ENCODE assay signal across 9 mouse cellular contexts in the genomic region with DNA sequence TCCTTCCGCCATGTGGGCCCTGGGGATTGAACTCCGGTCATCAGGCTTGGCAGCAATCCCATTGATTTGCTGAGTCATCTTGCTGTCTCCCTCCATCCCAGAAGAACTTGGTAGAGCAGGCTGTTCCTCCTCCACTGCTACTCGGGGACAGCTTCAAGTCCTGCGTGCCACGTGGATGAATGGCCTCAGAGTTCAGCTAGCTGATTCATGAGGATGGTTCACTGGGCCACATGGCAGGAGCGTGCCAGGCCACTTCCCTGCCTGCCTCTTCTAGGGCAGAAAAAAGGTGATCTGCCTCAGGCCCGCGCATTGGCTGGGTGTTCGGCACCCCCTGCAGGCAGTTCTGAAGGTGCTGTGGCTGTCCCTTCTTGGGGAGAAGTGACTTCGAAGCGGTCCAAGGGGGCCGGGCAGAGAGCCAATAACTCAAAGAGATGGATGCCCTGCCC.
DNase-seq lines count a peak whose midpoint lies in the region; ATAC-seq and TF ChIP-seq lines count a peak whose summit lies in the region.
"Had no signal": no experiment of that assay in that cellular context is flagged by ENCODE, and none has a peak within 500 bp of the region (broad histone marks: within the 10 kb centered on the region; RNA-seq: fewer than 3 reads in every experiment).

No protein-coding gene starts in this region.

- H3ac ChIP-seq in C2C12 (ENCODE audit: control insufficient read depth, insufficient read length, low read depth) = no peak overlapping the region

- H3K4me3 ChIP-seq in C2C12 (ENCODE audit: insufficient read depth, poor library complexity, severe bottlenecking) = no peak overlapping the region
- no peak overlapping the region for H3K4me3 ChIP-seq in embryonic facial prominence, embryonic 14.5 days (ENCODE audit: low read depth, low read length)
- H3K4me3 ChIP-seq in lung, adult 2 months (replicated peaks; ENCODE audit: extremely low read depth, low read depth, low read length) = no peak overlapping the region
- H3K4me3 ChIP-seq: embryonic facial prominence, embryonic 13.5 days had no signal

- no peaks in the 10 kb centered on the region for H3K4me1 ChIP-seq in embryonic facial prominence, embryonic 14.5 days (ENCODE audit: control insufficient read depth, insufficient read depth, low read length)
- no peaks in the 10 kb centered on the region for H3K4me1 ChIP-seq in lung, adult 2 months (ENCODE audit: control insufficient read depth, insufficient read depth, low read length)

- peak; percentile 47 for DNase-seq in left cerebral cortex, postnatal 4 days
- no peak for DNase-seq in left cerebral cortex, adult 11 months (ENCODE audit: low spot score)
- DNase-seq in MN1 (ENCODE audit: low spot score) = peak; percentile 75
- DNase-seq in embryonic facial prominence, embryonic 14.5 days (ENCODE audit: low spot score) = peak; percentile 20
- peak; percentile 13 for DNase-seq in lung, adult 2 months
- no peak for DNase-seq in urinary bladder, adult 2 months (ENCODE audit: low spot score)
- no peak for DNase-seq in left cerebral cortex, adult 8-10 months (ENCODE audit: low spot score in 2 of 2)

- 56% methylated on average over 12 of the region's 12 CpGs for WGBS in embryonic facial prominence, embryonic 14.5 days
- 26% methylated on average over 12 of the region's 12 CpGs for WGBS in lung, adult 2 months

- TF ChIP-seq CTCF in C2C12 (IDR thresholded peaks at IDR 0.05; ENCODE audit: control insufficient read depth, insufficient read depth, insufficient read length) = no peak
- TF ChIP-seq CTCF in lung, adult 2 months (IDR thresholded peaks at IDR 0.05; ENCODE audit: insufficient read depth, low read length) = 0 out of 2 replicates have a peak, but pooled peaks have one; percentile 18

- no peak overlapping the region for H3K9ac ChIP-seq in embryonic facial prominence, embryonic 14.5 days (ENCODE audit: low read depth, low read length)
- H3K9ac ChIP-seq: embryonic facial prominence, embryonic 13.5 days had no signal

- no peaks in the 10 kb centered on the region for H3K36me3 ChIP-seq in C2C12 (ENCODE audit: control insufficient read depth, insufficient read depth)
- no peaks in the 10 kb centered on the region for H3K36me3 ChIP-seq in embryonic facial prominence, embryonic 14.5 days (ENCODE audit: control insufficient read depth, insufficient read depth, low read length)
- H3K36me3 ChIP-seq: embryonic facial prominence, embryonic 13.5 days had no signal

- no peaks in the 10 kb centered on the region for H3K79me3 ChIP-seq in C2C12 (ENCODE audit: low read depth)

- no peaks in the 10 kb centered on the region for H3K79me2 ChIP-seq in C2C12 (ENCODE audit: control insufficient read depth, insufficient read depth)

- peaks cover 7% of the 10 kb centered on the region for H3K27me3 ChIP-seq in C2C12 (ENCODE audit: control insufficient read depth, insufficient read depth, insufficient read length)
- H3K27me3 ChIP-seq in embryonic facial prominence, embryonic 14.5 days (replicated peaks; ENCODE audit: control insufficient read depth, insufficient read depth, low read length) = peaks cover 7% of the 10 kb centered on the region; the same call in 1 of the 2 replicates

- intact Hi-C loops in left cerebral cortex, postnatal 4 days (cut with DNase I) = no loop called here

- no peak for TF ChIP-seq POLR2A in lung, adult 2 months (IDR thresholded peaks at IDR 0.05; ENCODE audit: borderline replicate concordance, extremely low read depth, low read depth, low read length)

- H3K9me3 ChIP-seq in embryonic facial prominence, embryonic 14.5 days (ENCODE audit: control insufficient read depth, low read length) = no peaks in the 10 kb centered on the region
- H3K9me3 ChIP-seq: embryonic facial prominence, embryonic 13.5 days had no signal

- ATAC-seq in embryonic facial prominence, embryonic 14.5 days (ENCODE audit: low read depth) = no peak

- no peak overlapping the region for H3K4me2 ChIP-seq in embryonic facial prominence, embryonic 14.5 days (ENCODE audit: low read depth, low read length)
- H3K4me2 ChIP-seq: embryonic facial prominence, embryonic 13.5 days had no signal

- no peak overlapping the region for H3K27ac ChIP-seq in embryonic facial prominence, embryonic 14.5 days (replicated peaks; ENCODE audit: low read depth, low read length)
- H3K27ac ChIP-seq: embryonic facial prominence, embryonic 13.5 days had no signal

TF ChIP-seq in C2C12, 6 proteins besides CTCF, POLR2A, EP300 and RAD21:
- TF ChIP-seq FOSL1 (IDR thresholded peaks at IDR 0.05; ENCODE audit: insufficient read depth, low read length, poor library complexity, severe bottlenecking) (no peak), MAX (IDR thresholded peaks at IDR 0.05) (peak; percentile 63), CEBPB (IDR thresholded peaks at IDR 0.05; ENCODE audit: low read depth) (no peak), MYOG (IDR thresholded peaks at IDR 0.05; ENCODE audit: control insufficient read depth, extremely low read depth, insufficient read length) (no peak)

Comparison
In these comparisons a context has a peak if more than half of its experiments do, and no peak if none do; other contexts are left out.
1. DNase-seq: peak in left cerebral cortex, postnatal 4 days (single experiment), MN1 (single experiment), embryonic facial prominence, embryonic 14.5 days (single experiment) and lung, adult 2 months (single experiment); none in left cerebral cortex, adult 11 months (single experiment), urinary bladder, adult 2 months (single experiment) and left cerebral cortex, adult 8-10 months (0 of 2).